Mouse (Mus musculus) heart, embryonic 16.5 days (tissue): ENCODE measurements at regions not wholly inside any gene's neighbourhood (a gene's known extent, or its start where the extent isn't known, plus 50 kb on each side); places are given as distances from the start of the nearest gene placed in this dataset.
A peak's percentile ranks its signal among the peaks of the same experiment; 100 is the strongest.

ENCODE experiments used
- ATAC-seq: fragments of 200-750 bp; cut with Nextera tagmentation; replicated peaks from 2 replicates; pipeline ENCODE4 v1.8.0; 2017; ENCODE audit warnings: moderate number of reproducible peaks; ENCODE audit not compliant: insufficient read depth, low FRiP score; ENCODE audit errors: extremely low read depth
- H3K27ac ChIP-seq: fragments of 300-500 bp; sonication (generic); 2 replicates; pipeline ENCODE4 v1.5.1; 2014; ENCODE audit warnings: mild to moderate bottlenecking, low read length, control low read depth, moderate library complexity
- H3K27me3 ChIP-seq: fragments of 300-500 bp; sonication (generic); 2 replicates; pipeline ENCODE4 v1.6.1; 2014; ENCODE audit warnings: low read length, mixed read lengths; ENCODE audit not compliant: control insufficient read depth, insufficient read depth
- H3K36me3 ChIP-seq: fragments of 300-500 bp; sonication (generic); 2 replicates; pipeline ENCODE4 v1.6.1; 2014; ENCODE audit not compliant: control insufficient read depth, insufficient read depth
- H3K4me1 ChIP-seq: fragments of 300-500 bp; sonication (generic); 2 replicates; pipeline ENCODE4 v1.6.1; 2014; ENCODE audit warnings: low read length, mixed read lengths; ENCODE audit not compliant: control insufficient read depth, insufficient read depth
- H3K4me2 ChIP-seq: fragments of 300-500 bp; sonication (generic); 2 replicates; pipeline ENCODE4 v1.6.1; 2014; ENCODE audit warnings: low read depth, mild to moderate bottlenecking, control low read depth, low read length
- H3K4me3 ChIP-seq: fragments of 300-500 bp; sonication (generic); 2 replicates; pipeline ENCODE4 v1.5.1; 2014; ENCODE audit warnings: mild to moderate bottlenecking, control low read depth, low read length
- H3K9ac ChIP-seq: fragments of 300-500 bp; sonication (generic); 2 replicates; pipeline ENCODE4 v1.6.1; 2014; ENCODE audit warnings: low read length, control low read depth
- H3K9me3 ChIP-seq: fragments of 300-500 bp; sonication (generic); replicated peaks from 2 replicates; pipeline ENCODE4 v1.6.1; 2016; ENCODE audit warnings: low read length; ENCODE audit not compliant: control insufficient read depth
- WGBS: fragments of 180-500 bp; shearing (Covaris S2); extraction: QIAGEN DNeasy Blood & Tissue Kit; methylation state at CpG from one replicate; pipeline ENCODE4 v1.1.7; 2014; 5-methylcytosine and 5-hydroxymethylcytosine counted together

DNA sequence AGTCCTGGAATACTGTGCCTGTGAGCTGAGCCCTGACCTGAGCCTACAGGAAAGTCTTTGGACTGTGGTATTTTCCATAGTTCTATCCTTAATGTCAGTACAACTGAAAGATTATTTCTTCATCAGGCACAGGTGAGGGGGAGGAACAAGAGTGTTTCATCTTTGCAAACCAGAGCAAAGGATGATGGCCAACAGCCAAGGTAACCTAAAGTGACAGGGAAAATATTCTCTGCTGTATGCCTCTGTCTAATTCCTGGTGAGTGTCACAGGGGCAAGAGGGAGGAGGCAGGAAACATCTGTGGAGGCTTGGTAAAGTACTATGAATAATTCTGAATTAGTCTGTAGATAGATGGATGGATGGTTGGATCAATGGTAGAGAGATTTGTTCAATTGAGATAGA lies 164.3 kb upstream of the Ofcc1 start:
- Histone ChIP-seq H3K4me2 (no peak overlapping the region), H3K27me3 (no peaks in the 10 kb centered on the region), H3K9ac (no peak overlapping the region), H3K4me1 (no peaks in the 10 kb centered on the region), H3K27ac (no peak overlapping the region), H3K36me3 (no peaks in the 10 kb centered on the region), H3K9me3 (no peaks in the 10 kb centered on the region), H3K4me3 (no peak overlapping the region)
- no peak for ATAC-seq

DNA sequence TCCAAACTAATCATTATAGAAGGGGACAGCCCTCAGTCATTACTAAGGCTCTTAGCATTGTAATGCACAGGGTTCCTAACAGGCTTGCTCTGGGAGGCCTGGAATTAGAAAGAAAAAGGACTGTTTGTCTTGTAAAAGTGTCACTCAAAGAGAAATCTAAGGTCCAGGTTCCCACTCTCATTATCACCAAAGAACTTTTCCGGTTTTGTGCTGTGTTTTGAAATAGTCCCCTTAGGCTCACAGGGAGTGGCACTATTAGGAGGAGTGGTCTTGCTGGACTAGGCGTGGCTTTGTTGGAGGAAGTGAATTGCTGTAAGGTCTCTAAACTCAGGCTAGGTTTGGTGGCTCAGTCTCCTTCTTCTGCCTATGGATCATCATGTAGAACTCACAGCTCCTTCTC lies 161.9 kb upstream of the Ofcc1 start:
- no peak for ATAC-seq
- WGBS: 53% methylated on average over 2 of the region's 2 CpGs

DNA sequence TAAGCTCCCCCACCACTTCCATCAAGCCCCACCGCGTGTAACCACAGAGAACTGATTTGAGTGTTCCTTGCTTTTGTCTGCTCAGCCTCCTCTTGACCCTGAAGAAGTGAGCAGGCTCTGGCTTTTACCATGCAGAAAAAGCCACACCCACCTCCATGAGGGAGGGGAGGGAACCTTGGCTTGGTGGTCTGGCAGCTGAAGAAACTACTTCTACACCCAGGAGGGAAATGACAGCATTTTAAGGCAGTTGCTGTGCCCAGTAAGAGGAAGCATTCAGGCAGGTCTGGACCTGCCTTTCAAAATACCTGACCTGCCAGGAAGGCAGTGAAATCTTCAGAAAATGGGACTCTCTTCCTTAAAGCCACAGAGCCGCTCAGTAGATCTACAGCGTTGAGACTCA lies 156.9 kb upstream of the Ofcc1 start:
- Histone ChIP-seq H3K9me3 (no peaks in the 10 kb centered on the region), H3K4me2 (no peak overlapping the region), H3K4me3 (no peak overlapping the region), H3K27me3 (no peaks in the 10 kb centered on the region), H3K4me1 (no peaks in the 10 kb centered on the region), H3K9ac (no peak overlapping the region), H3K36me3 (no peaks in the 10 kb centered on the region), H3K27ac (no peak overlapping the region)
- no peak for ATAC-seq
- 56% methylated on average over 4 of the region's 4 CpGs for WGBS

More for the DNA sequence above, 161.9 kb upstream of the Ofcc1 start:
- no peak overlapping the region for H3K9ac ChIP-seq
- H3K4me3 ChIP-seq: no peak overlapping the region
- H3K4me2 ChIP-seq: no peak overlapping the region
- H3K27me3 ChIP-seq: no peaks in the 10 kb centered on the region
- H3K27ac ChIP-seq: no peak overlapping the region
- H3K4me1 ChIP-seq: no peaks in the 10 kb centered on the region
- no peaks in the 10 kb centered on the region for H3K36me3 ChIP-seq
- no peaks in the 10 kb centered on the region for H3K9me3 ChIP-seq

DNA sequence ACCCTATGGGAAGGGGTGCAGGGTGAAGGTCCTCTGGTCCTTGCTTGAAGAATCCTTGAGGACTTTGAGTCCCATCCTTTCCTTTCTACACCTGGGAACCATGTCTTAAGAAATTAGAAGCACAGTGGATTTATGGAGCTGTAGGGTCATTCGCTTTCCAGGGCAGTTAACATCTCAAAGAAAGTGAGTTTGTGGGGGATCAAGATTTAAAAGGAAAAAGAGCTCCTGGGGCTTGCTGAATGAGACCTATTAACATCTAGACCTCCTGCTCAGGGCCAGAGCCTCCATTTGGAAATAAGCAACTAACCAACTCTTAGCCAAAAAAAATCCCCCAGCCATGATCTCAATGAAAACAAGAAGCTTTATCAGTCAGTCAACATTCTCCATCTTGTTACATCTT lies 148.0 kb upstream of the Ofcc1 start:
- Histone ChIP-seq H3K9me3 (no peaks in the 10 kb centered on the region), H3K9ac (no peak overlapping the region), H3K27me3 (no peaks in the 10 kb centered on the region), H3K27ac (no peak overlapping the region), H3K4me2 (no peak overlapping the region), H3K36me3 (no peaks in the 10 kb centered on the region), H3K4me3 (no peak overlapping the region), H3K4me1 (no peaks in the 10 kb centered on the region)
- WGBS: 71% methylated on average over 1 of the region's 1 CpGs
- no peak for ATAC-seq

DNA sequence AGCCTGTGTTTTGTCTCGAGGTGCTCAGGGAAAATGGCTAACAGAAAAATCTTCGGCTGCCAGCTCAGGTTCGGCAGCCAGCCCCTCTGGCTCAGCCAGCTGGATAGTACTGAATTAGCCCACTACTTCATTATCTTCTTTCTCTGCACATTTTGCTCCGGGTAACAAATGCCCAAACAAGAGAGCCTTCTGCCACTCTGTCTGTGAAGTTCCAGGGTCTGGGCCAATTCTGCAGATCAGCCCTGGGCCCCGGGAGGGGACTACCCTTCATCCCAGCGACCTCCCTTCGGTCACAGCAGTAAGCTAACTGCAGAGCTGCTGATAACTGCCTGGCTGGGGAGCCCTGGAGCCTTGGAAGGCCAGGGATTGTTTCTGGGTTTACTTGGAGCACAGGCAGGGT lies 119.6 kb upstream of the Ofcc1 start:
- Histone ChIP-seq H3K27ac (no peak overlapping the region), H3K27me3 (no peaks in the 10 kb centered on the region)
- WGBS: 29% methylated on average over 7 of the region's 7 CpGs

DNA sequence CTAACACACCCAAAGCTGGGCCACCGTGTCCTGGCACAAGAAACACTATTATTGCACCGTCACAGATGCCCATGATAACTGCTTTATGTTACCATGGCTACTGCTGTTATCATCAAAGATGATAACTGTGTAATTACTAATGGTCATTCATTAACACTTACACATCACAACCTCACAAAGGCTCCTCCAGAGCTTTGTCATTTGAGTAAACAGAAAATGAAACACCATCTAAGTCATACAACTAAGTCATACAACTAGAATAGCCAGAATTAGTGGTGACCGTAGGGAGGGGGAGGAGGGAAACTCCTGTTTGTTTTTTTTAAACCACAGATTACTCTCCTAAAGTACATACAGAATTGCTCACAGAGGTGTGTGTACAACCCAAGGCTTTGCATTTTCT lies 111.4 kb upstream of the Ofcc1 start:
- WGBS: 77% methylated on average over 3 of the region's 3 CpGs
- H3K27ac ChIP-seq: no peak overlapping the region
- no peak for ATAC-seq
- H3K4me3 ChIP-seq: no peak overlapping the region
- no peaks in the 10 kb centered on the region for H3K27me3 ChIP-seq
- no peaks in the 10 kb centered on the region for H3K4me1 ChIP-seq
- no peaks in the 10 kb centered on the region for H3K9me3 ChIP-seq
- H3K4me2 ChIP-seq: no peak overlapping the region
- H3K36me3 ChIP-seq: no peaks in the 10 kb centered on the region
- H3K9ac ChIP-seq: no peak overlapping the region

More for the DNA sequence above, 119.6 kb upstream of the Ofcc1 start:
- H3K36me3 ChIP-seq: no peaks in the 10 kb centered on the region
- no peak overlapping the region for H3K9ac ChIP-seq
- H3K9me3 ChIP-seq: no peaks in the 10 kb centered on the region
- ATAC-seq: no peak
- no peaks in the 10 kb centered on the region for H3K4me1 ChIP-seq
- peak overlapping the region; percentile 10; the same call in 1 of the 2 replicates for H3K4me2 ChIP-seq
- H3K4me3 ChIP-seq: no peak overlapping the region

DNA sequence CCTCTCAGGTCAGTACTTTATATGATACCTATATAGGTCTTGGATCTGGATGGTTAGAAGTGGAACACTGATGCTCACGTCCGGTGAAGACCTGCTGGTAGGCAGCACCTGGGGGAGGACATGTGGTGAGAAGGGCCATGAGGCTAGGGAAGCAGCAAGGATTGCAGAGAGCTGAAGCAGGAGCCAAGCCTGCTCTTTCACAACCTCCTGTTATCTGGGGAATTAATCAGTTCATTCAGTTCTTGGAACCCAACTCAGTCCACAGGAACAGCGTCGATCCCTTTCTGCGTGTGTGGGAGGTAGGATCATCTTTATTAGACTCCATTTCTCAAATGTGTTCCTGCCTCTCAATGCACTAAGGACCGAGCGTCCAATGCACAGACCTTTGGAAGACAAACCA lies 107.9 kb upstream of the Ofcc1 start:
- Histone ChIP-seq H3K27me3 (no peaks in the 10 kb centered on the region), H3K27ac (no peak overlapping the region), H3K4me2 (no peak overlapping the region), H3K4me1 (no peaks in the 10 kb centered on the region), H3K9me3 (no peaks in the 10 kb centered on the region), H3K9ac (no peak overlapping the region), H3K36me3 (no peaks in the 10 kb centered on the region), H3K4me3 (no peak overlapping the region)
- no peak for ATAC-seq
- 87% methylated on average over 7 of the region's 7 CpGs for WGBS

DNA sequence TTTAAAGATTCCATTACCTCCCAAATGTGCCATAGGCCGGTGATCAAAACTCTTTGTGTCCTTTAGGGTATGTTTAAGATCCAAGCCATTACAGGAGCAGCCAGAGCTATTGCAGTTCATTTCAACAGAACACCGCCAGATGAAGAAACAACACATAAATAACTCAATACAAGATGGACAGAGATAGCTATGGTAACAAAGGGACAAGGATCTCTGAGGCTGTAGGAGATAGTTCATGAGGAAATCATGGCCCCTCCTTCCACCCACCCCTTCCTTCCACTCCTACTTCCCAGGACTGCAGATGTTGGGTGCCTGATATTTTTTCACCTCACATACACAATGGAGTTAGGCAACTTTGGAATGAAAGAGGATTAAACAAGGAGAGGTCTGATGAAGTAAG lies 92.1 kb upstream of the Ofcc1 start:
- Histone ChIP-seq H3K27ac (no peak overlapping the region), H3K27me3 (no peaks in the 10 kb centered on the region), H3K4me1 (no peaks in the 10 kb centered on the region), H3K9ac (no peak overlapping the region), H3K9me3 (no peaks in the 10 kb centered on the region), H3K36me3 (no peaks in the 10 kb centered on the region), H3K4me2 (no peak overlapping the region), H3K4me3 (no peak overlapping the region)
- no peak for ATAC-seq
- WGBS: 87% methylated on average over 2 of the region's 2 CpGs

DNA sequence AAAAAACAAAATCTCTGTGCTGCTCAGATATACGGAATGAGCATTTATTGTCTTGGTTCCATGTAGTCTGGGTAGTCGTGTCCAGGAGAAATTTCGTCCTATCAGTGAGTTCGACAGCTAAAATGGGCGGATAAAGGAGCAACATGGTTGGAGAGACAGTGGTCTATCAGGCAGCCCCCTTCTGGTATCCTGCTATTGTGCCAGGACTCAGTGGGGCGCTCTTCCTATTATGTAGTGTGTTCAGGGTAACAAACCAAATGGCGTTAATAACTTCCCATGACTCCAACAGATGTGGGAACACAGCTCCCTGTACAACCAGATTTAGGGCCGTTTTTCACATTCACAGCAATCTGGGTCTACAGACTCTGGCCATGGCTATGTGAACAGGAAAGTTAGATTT lies 68.6 kb upstream of the Ofcc1 start:
- whole genome bisulfite sequencing: 76% methylated on average over 8 of the region's 8 CpGs
- ATAC-seq: no peak
- no peaks in the 10 kb centered on the region for H3K36me3 ChIP-seq
- no peak overlapping the region for H3K27ac ChIP-seq
- no peak overlapping the region for H3K9ac ChIP-seq
- H3K4me3 ChIP-seq: no peak overlapping the region
- H3K4me1 ChIP-seq: no peaks in the 10 kb centered on the region
- H3K9me3 ChIP-seq: no peaks in the 10 kb centered on the region
- no peak overlapping the region for H3K4me2 ChIP-seq
- no peaks in the 10 kb centered on the region for H3K27me3 ChIP-seq

DNA sequence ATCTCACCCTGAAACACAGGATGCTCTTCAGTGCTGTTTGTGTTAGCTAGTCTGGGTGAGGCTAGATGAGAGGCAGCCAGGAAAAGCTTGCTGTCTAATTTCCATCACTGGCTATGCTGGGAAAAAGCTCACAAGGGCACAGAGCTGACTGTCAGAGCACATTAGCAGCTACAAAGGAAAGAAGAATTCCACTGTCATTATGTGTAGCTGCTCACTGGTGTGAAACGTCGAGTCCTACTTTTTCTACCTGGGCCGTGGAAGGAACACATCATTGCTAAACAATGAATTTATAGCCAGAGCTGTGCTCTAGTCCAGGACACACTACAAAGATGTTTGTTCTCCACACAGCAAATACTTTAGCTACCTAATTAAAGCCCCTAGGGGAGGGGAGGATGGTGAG lies 61.8 kb upstream of the Ofcc1 start:
- H3K4me2 ChIP-seq: no peak overlapping the region
- no peak overlapping the region for H3K9ac ChIP-seq
- ATAC-seq: no peak
- no peak overlapping the region for H3K4me3 ChIP-seq
- no peaks in the 10 kb centered on the region for H3K36me3 ChIP-seq
- 83% methylated on average over 3 of the region's 3 CpGs for WGBS
- no peaks in the 10 kb centered on the region for H3K4me1 ChIP-seq
- no peaks in the 10 kb centered on the region for H3K9me3 ChIP-seq
- H3K27me3 ChIP-seq: no peaks in the 10 kb centered on the region
- no peak overlapping the region for H3K27ac ChIP-seq
